Mouse (Mus musculus) neural tube, embryonic 10.5 days (tissue): Measurements from ENCODE around the gene Kansl2.
A peak's percentile ranks its signal among the peaks of the same experiment; 100 is the strongest.

Experiments
- DNase-seq: peaks from one replicate; pipeline ENCODE4 v3.0.0-alpha.2; 2017; ENCODE audit warnings: low spot score; ENCODE audit errors: extremely low spot score

The Kansl2 gene

DNA sequence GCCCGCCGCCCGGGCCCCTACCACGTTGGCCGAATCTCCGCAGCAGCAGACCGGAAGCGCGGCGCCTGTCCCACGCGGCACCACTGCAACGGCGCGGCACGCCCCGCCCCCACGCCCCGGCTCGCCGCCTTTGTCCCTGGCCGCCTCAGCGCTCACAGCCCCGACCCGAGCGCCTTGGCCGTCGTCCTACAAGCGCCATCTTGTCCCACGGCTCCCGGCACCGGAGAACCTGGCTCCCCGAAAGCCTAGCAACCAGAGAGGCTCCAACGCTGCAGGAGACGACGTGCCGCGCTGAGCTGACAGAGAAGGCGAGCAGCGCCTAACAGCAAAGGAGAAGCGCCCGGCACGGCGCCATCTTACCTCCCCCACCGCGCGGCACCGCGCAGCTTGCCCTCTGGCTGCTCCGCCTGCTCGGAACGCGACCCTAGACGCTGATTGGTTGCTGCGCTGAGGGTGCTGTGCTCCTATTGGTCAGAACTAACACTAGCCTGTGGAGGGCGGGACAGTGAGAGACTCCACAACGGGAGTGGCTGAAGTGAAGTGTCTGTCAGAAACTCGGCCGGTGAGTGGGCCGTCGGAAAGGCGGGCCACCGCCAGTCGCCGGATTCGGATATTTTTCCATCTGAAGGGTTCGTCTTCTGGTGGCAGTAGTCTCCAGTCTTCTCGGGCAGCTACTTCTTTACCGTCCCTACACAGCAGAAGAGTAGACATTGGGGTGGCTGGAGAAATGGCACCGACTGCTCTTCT is at the start of gene Kansl2:
Kansl2 (minus strand) TSS at position 384 of the 747 bp plus-strand sequence.
- peak; percentile 98 for DNase-seq

- DNase-seq: no peak
Measured at GRCm38 (mm10) chr15:98582996-98583395, 48.9 kb upstream of the Kansl2 start.

GRCm38 (mm10) chr15:98582410-98582809 is 48.3 kb upstream of the Kansl2 start:
- no peak for DNase-seq

GRCm38 (mm10) chr15:98579795-98580464 is 45.9 kb upstream of the Kansl2 start:
- peak; percentile 75 for DNase-seq

GRCm38 (mm10) chr15:98579310-98579709 is 45.2 kb upstream of the Kansl2 start:
- no peak for DNase-seq

- DNase-seq: no peak
Measured at GRCm38 (mm10) chr15:98573293-98573692, 39.2 kb upstream of the Kansl2 start.

DNA sequence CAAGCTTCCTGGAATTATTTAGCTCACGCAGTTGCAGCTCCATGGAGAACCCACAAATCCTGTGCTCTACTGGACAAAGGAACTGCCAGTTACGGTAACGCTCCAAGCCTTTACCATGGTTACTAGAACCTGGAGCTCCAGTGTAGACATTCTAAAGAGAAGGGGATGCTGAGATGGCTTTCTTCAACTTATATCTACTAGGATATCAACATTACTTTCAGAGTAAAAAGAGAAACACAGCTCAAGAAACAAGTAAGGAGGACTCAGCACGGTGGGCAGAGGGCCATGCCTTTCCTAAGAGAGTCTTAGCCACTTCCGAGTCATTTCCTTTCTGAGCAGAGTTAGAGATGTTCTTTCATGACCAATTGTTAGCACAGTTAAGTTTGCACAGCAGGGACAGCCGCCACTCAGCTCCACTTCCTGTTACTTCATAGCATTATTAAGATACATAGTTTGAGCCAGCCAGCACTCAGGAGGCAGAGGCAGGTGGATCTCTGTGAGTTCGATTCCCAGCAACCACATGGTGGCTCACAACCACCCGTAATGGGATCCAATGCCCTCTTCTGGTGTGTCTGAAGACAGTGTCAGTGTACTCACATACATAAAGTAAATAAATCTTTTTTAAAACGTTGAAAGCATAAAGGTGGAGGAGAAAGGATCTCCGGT is 36.9 kb upstream of the Kansl2 start, which contains the start of the genes Ccnt1 and 4930415O20Rik:
Ccnt1 (minus strand) TSS at position 51 of the 666 bp plus-strand sequence.
4930415O20Rik (plus strand) TSS at position 132 of the 666 bp plus-strand sequence.
- DNase-seq: no peak

DNA sequence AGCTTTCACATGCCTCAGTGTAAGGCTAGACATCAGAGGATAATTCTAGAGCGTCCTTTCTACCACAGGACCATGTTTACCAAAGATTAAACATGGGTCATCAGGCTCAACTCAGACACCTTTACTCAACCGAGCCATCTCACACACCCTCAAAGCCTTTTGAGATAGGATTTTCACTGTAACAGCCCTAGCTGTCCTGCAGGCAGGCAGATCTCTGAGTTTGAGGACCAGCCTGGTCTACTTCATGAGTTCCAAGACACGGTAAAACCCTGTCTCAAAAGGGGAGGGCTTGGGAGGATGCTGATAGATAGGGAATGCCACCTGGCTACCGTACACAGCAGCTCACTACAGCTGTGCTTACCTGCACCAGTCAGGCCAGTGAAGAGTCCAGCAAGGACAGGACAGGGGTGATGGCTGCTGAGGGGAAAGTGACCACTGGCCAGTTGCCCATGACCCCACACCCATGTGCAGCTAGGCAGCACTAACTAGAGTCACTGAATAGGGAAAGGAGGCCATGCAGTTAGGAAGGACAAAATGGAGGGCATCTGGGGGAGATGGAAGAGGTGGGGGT is 35.8 kb upstream of the Kansl2 start:
- DNase-seq: no peak

GRCm38 (mm10) chr15:98569216-98569615 is 35.2 kb upstream of the Kansl2 start:
- DNase-seq: no peak

- peak; percentile 43 for DNase-seq
Measured at GRCm38 (mm10) chr15:98568256-98569033, 34.4 kb upstream of the Kansl2 start.

DNA sequence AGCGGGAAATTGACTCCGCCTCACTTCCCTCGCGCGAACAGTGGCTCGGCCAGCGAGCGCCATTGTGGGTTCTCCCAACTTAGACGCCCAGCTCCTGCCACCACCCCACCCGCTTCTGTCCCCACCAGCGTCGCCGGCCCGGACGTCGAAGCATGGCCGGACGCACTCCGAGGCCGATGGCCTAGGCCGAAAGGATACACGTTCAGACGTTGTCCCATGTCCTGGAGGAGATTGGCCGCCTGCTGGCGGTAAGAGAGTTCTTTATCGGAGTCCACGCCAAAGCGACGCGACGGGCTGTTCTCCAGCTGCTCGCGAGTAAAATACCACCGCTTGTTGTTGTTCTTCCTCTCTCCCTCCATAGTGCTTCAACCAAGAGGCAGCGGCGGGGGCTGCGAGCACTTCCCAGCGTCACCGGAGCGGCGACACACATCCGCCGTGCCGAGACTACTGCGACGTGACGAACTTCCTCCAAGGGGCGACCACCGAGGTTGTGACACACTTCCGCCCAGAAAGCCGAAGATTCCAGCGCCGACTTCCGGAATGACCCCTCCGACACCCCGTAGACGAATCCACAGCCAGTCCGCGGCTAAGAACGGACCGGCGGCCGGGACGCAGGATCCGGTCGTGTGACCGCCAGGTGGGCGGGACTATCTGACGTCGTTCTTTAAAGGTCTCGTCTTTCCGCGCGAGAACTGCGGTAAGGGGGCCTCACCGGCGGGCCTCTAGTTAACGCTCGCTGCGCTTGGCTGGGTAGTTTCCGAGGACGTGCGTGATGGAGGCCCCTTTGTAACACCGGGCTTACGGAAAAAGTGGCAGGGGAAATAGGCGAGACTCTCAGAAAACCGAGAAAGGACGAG is 33.4 kb upstream of the Kansl2 start:
- peak; percentile 100 for DNase-seq

- DNase-seq: no peak
Measured at GRCm38 (mm10) chr15:98566973-98567277, 32.9 kb upstream of the Kansl2 start.

DNA sequence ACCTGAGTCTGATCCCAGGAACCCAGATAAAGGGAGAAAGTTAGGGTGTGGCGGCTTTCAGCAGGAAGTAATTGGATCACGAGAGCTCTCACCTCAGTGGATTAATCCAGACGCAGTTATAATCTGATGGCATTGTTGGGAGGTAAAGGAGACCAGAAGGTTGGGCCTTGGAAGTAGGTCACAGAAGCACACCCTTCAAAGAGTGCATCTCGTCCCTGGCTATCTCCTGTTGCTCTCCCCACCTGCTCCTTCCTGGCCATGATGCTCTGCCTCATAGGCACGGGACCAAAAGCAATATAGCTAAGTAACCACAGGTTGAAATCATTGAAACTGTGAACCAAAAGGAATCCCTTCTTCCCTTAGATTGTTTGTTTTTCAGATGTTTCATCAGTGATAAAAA is 23.1 kb upstream of the Kansl2 start:
- DNase-seq: no peak

GRCm38 (mm10) chr15:98555881-98556280 is 21.8 kb upstream of the Kansl2 start:
- DNase-seq: no peak

GRCm38 (mm10) chr15:98552758-98553157 is 18.7 kb upstream of the Kansl2 start:
- no peak for DNase-seq

- no peak for DNase-seq
Measured at GRCm38 (mm10) chr15:98546843-98547242, 12.8 kb upstream of the Kansl2 start.

- DNase-seq: no peak
Measured at GRCm38 (mm10) chr15:98545151-98545550, 11.1 kb upstream of the Kansl2 start.

- DNase-seq: no peak
Measured at GRCm38 (mm10) chr15:98543341-98543740, 9.3 kb upstream of the Kansl2 start.

DNA sequence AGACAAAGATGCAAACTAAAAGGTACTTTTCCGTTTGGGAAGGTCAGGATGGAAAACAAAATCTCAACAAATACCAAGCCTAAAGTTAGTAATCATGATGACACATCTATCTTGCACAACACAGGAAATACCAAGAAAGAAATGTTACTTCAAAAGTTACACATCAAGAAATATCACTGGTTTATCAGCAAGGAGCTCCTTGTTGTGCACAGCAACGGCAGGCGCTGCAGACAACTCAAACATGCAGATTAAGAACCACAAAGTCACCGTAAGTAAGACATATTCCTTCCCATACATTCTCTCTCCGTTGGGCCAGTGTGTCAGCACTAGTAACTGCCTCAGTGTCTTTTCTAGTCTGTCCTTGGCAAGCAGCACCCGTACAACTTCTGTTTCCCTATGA is 7.0 kb upstream of the Kansl2 start:
- DNase-seq: no peak

- no peak for DNase-seq
Measured at GRCm38 (mm10) chr15:98537923-98538322, 3.9 kb upstream of the Kansl2 start.
